Comparison of ENCODE assay signal across 9 mouse cellular contexts in the genomic region with DNA sequence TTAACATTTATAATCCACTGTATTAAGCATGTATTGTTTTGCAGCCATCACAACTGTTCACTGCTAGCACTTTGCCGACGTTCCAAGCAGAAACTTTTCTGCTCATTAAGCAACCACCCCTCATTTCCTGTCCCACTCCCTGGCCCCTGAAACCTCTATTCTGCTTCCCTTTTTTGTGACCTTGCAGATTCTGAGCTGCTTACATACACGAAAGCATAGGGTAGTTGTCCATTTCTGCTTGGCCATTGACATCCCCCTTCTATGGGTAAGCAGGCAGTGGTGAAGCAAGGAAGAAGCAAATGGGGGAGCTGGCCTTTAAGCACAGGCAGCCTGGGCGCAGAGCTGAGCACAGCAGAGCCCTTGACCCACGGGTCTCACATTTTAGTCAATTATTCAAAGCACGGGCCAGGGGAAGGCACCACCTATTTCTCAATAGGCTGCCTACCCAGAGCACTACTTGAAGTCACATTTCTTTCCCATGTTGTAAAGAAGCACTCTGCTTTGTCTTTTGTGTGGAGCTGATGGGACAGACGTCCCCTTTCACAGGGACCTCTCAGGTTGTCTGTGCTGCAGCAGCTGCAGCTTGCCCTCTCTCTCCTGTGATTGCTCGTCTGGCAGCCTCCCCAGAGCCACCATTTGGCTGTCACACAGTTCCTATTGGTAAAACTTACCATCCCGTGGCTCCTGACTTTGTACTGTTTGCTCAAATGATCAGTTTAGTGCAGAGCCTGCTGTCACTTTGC. TPM values are rescaled to one million over a fixed set of nuclear protein-coding genes. Genes with fewer than 3 reads are reported as not detected.
DNase-seq lines count a peak whose midpoint lies in the region; ATAC-seq and TF ChIP-seq lines count a peak whose summit lies in the region.
"Had no signal": no experiment of that assay in that cellular context is flagged by ENCODE, and none has a peak within 500 bp of the region (broad histone marks: within the 10 kb centered on the region; RNA-seq: fewer than 3 reads in every experiment).

No protein-coding gene starts in this region.

- TF ChIP-seq POLR2A in bone marrow macrophage, adult 2 months (IDR thresholded peaks at IDR 0.05; ENCODE audit: borderline replicate concordance, low read depth, low read length), result no peak

- peak overlapping the region; percentile 17 for H3K4me2 ChIP-seq in liver, embryonic 12.5 days
- no peak overlapping the region for H3K4me2 ChIP-seq in neural tube, embryonic 15.5 days
- H3K4me2 ChIP-seq: limb, embryonic 15.5 days had no signal

- WGBS in liver, embryonic 12.5 days (ENCODE audit: insufficient replicate concordance), result 14% methylated on average over 9 of the region's 9 CpGs
- WGBS in neural tube, embryonic 15.5 days, result 23% methylated on average over 9 of the region's 9 CpGs
- 32% methylated on average over 9 of the region's 9 CpGs for WGBS in heart, embryonic 10.5 days

- 0 out of 2 replicates have a peak overlapping the region, but pooled peaks have one; percentile 14 for H3K4me3 ChIP-seq in bone marrow macrophage, adult 2 months (ENCODE audit: insufficient read depth, low read length)
- no peak overlapping the region for H3K4me3 ChIP-seq in liver, embryonic 12.5 days
- no peak overlapping the region for H3K4me3 ChIP-seq in neural tube, embryonic 15.5 days (replicated peaks)
- no peak overlapping the region for H3K4me3 ChIP-seq in heart, embryonic 10.5 days
- H3K4me3 ChIP-seq: limb, embryonic 15.5 days had no signal

- peak overlapping the region; percentile 67 for H3K27ac ChIP-seq in bone marrow macrophage, adult 2 months (ENCODE audit: insufficient read depth, low read depth, low read length)
- peak overlapping the region; percentile 39; the same call in 1 of the 2 replicates for H3K27ac ChIP-seq in liver, embryonic 12.5 days
- H3K27ac ChIP-seq in neural tube, embryonic 15.5 days (replicated peaks), result no peak overlapping the region
- H3K27ac ChIP-seq in heart, embryonic 10.5 days, result no peak overlapping the region
- H3K27ac ChIP-seq: limb, embryonic 15.5 days had no signal

- DNase-seq in layer of hippocampus, postnatal 10 days (ENCODE audit: low spot score in 2 of 2), result peak; percentile 26 to 27
- DNase-seq in layer of hippocampus, adult 8-10 months (ENCODE audit: low spot score in 2 of 2), result no peak
- no peak for DNase-seq in thymus, postnatal 0 days (ENCODE audit: low spot score)
- no peak for DNase-seq in cerebellum, adult 18-20 months
- DNase-seq in heart, embryonic 10.5 days (ENCODE audit: low spot score), result no peak

- H3K36me3 ChIP-seq in liver, embryonic 12.5 days, result no peaks in the 10 kb centered on the region
- no peaks in the 10 kb centered on the region for H3K36me3 ChIP-seq in neural tube, embryonic 15.5 days
- no peaks in the 10 kb centered on the region for H3K36me3 ChIP-seq in heart, embryonic 10.5 days
- H3K36me3 ChIP-seq: limb, embryonic 15.5 days had no signal

- ATAC-seq in liver, embryonic 12.5 days, result peak; percentile 44
- ATAC-seq in neural tube, embryonic 15.5 days (ENCODE audit: low FRiP score), result 0 out of 2 replicates have a peak, but pooled peaks have one; percentile 50

- H3K27me3 ChIP-seq in liver, embryonic 12.5 days (replicated peaks), result no peaks in the 10 kb centered on the region
- H3K27me3 ChIP-seq in neural tube, embryonic 15.5 days (replicated peaks), result no peaks in the 10 kb centered on the region
- H3K27me3 ChIP-seq in heart, embryonic 10.5 days (ENCODE audit: insufficient read depth, poor library complexity, severe bottlenecking), result no peaks in the 10 kb centered on the region
- H3K27me3 ChIP-seq: limb, embryonic 15.5 days had no signal

- no peaks in the 10 kb centered on the region for H3K9me3 ChIP-seq in liver, embryonic 12.5 days (replicated peaks)
- no peaks in the 10 kb centered on the region for H3K9me3 ChIP-seq in neural tube, embryonic 15.5 days (replicated peaks)
- no peaks in the 10 kb centered on the region for H3K9me3 ChIP-seq in heart, embryonic 10.5 days
- H3K9me3 ChIP-seq: limb, embryonic 15.5 days had no signal

- no peak for TF ChIP-seq CTCF in bone marrow macrophage, adult 2 months (IDR thresholded peaks at IDR 0.05; ENCODE audit: low read depth, low read length)

- no peak overlapping the region for H3K9ac ChIP-seq in liver, embryonic 12.5 days
- no peak overlapping the region for H3K9ac ChIP-seq in neural tube, embryonic 15.5 days (replicated peaks)
- H3K9ac ChIP-seq: limb, embryonic 15.5 days had no signal

- peaks cover 12% of the 10 kb centered on the region for H3K4me1 ChIP-seq in bone marrow macrophage, adult 2 months (ENCODE audit: control insufficient read depth, insufficient read depth, low read length)
- peaks cover 10% of the 10 kb centered on the region; the same call in 1 of the 2 replicates for H3K4me1 ChIP-seq in liver, embryonic 12.5 days
- H3K4me1 ChIP-seq in neural tube, embryonic 15.5 days, result peaks cover 5% of the 10 kb centered on the region; the same call in 1 of the 2 replicates
- H3K4me1 ChIP-seq in heart, embryonic 10.5 days, result no peaks in the 10 kb centered on the region; the same call in 1 of the 2 replicates
- H3K4me1 ChIP-seq: limb, embryonic 15.5 days had no signal

RNA-seq across cellular contexts. Expression of gene Gm33543, which starts 25.1 kb away (rescaled TPM):
- not detected for total RNA-seq in layer of hippocampus, postnatal 10 days (2021)
- total RNA-seq in layer of hippocampus, adult 8-10 months (2022), result not detected
- polyA plus RNA-seq in bone marrow macrophage, adult 2 months (2012; ENCODE audit: insufficient read depth, insufficient read length, missing spikeins), result not detected in 2 replicates
- not detected in 2 replicates for polyA plus RNA-seq in liver, embryonic 12.5 days (2016; fragmentation: Nextera tagmentation; extraction: Ambion mirVana)
- polyA plus RNA-seq in neural tube, embryonic 15.5 days (2015; fragmentation: Nextera tagmentation; extraction: Ambion mirVana), result not detected in 2 replicates
- polyA plus RNA-seq in thymus, postnatal 0 days (2015; fragmentation: Nextera tagmentation; extraction: Ambion mirVana), result not detected in 2 replicates
- not detected in 2 replicates for polyA plus RNA-seq in heart, embryonic 10.5 days (2016; fragmentation: Nextera tagmentation; extraction: Ambion mirVana)
- polyA plus RNA-seq: limb, embryonic 15.5 days had no signal

Comparison
In these comparisons a context has a peak if more than half of its experiments do, and no peak if none do; other contexts are left out.
1. DNase-seq: peak in layer of hippocampus, postnatal 10 days (2 of 2); none in layer of hippocampus, adult 8-10 months (0 of 2), thymus, postnatal 0 days (single experiment), cerebellum, adult 18-20 months (0 of 2) and heart, embryonic 10.5 days (single experiment).
2. H3K27ac ChIP-seq: peak in bone marrow macrophage, adult 2 months (single experiment) and liver, embryonic 12.5 days (single experiment); none in neural tube, embryonic 15.5 days (single experiment) and heart, embryonic 10.5 days (single experiment).